Mouse (Mus musculus): Measurements from ENCODE around the gene Ccdc91. TPM values are rescaled to one million over a fixed set of nuclear protein-coding genes. Genes with fewer than 3 reads are reported as not detected.

Gene Ccdc91
- polyA plus RNA-seq, 1 experiment from 2014 or later: 27.0 TPM

DNA sequence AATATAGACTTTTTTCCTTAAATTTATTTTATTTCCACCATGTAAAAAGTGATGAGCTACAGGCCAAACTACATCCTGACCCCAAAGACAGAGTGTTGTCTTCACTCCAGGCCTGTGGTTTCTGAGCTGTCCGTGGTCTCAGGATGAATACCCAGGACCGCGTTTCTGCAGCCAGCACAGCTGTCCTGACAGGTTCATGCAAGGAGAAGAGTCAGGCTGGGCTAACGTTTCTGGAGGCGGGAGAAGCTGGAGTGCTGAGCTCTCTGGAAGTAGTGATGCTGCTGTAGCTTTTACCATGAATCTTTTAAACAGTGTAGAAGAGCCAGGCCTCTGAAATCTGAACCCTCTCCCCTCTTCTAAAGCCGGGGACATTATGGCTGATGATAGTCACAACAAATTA, 80.0 kb downstream of the Ccdc91 start:
- 49% methylated on average over 6 of the region's 6 CpGs for WGBS
- Histone ChIP-seq H3K9me3 (ENCODE audit: control insufficient read depth, low read length) (no peaks in the 10 kb centered on the region), H3K4me2 (ENCODE audit: low read depth, low read length) (no peak overlapping the region), H3K4me1 (replicated peaks; ENCODE audit: control insufficient read depth, insufficient read depth, low read length) (no peaks in the 10 kb centered on the region), H3K4me3 (ENCODE audit: low read length) (no peak overlapping the region), H3K36me3 (ENCODE audit: control insufficient read depth, insufficient read depth, low read length) (no peaks in the 10 kb centered on the region), H3K27me3 (ENCODE audit: control insufficient read depth, insufficient read depth, low read depth, low read length) (no peaks in the 10 kb centered on the region), H3K9ac (ENCODE audit: low read length) (no peak overlapping the region), H3K27ac (ENCODE audit: low read length) (no peak overlapping the region)
- no peak for ATAC-seq (ENCODE audit: low read depth)

- Histone ChIP-seq H3K4me1 (replicated peaks; ENCODE audit: control insufficient read depth, insufficient read depth, low read length) (no peaks in the 10 kb centered on the region), H3K27ac (ENCODE audit: low read length) (no peak overlapping the region), H3K9ac (ENCODE audit: low read length) (no peak overlapping the region), H3K4me2 (ENCODE audit: low read depth, low read length) (no peak overlapping the region), H3K36me3 (ENCODE audit: control insufficient read depth, insufficient read depth, low read length) (no peaks in the 10 kb centered on the region), H3K4me3 (ENCODE audit: low read length) (no peak overlapping the region), H3K9me3 (ENCODE audit: control insufficient read depth, low read length) (no peaks in the 10 kb centered on the region), H3K27me3 (ENCODE audit: control insufficient read depth, insufficient read depth, low read depth, low read length) (no peaks in the 10 kb centered on the region)
- WGBS: 77% methylated on average over 3 of the region's 3 CpGs
- ATAC-seq (ENCODE audit: low read depth): no peak
Observed at GRCm38 (mm10) chr6:147559316-147559715, 83.7 kb downstream of the Ccdc91 start.

DNA sequence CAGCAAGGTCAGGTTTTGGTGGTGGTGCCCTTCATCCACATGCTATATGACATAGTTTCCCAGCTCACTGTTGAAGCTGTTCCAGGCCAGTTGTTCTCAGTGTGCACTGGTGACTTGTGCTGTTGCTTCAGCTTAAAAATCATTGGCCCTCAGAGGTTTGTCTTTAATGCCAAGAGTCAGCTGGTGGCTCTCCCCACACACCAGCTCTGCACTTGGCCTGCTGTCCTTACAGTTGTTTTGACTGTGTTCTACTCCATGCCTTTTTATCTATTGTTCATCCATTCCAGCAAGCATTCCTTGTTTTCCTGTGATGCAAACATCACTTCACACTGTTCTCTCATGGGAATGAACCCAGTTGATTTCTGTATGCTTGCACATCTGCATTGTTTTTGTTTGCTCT, 84.8 kb downstream of the Ccdc91 start:
- Histone ChIP-seq H3K9ac (ENCODE audit: low read length) (no peak overlapping the region), H3K27me3 (ENCODE audit: control insufficient read depth, insufficient read depth, low read depth, low read length) (no peaks in the 10 kb centered on the region), H3K9me3 (ENCODE audit: control insufficient read depth, low read length) (no peaks in the 10 kb centered on the region), H3K4me3 (ENCODE audit: low read length) (no peak overlapping the region), H3K36me3 (ENCODE audit: control insufficient read depth, insufficient read depth, low read length) (no peaks in the 10 kb centered on the region), H3K4me1 (replicated peaks; ENCODE audit: control insufficient read depth, insufficient read depth, low read length) (no peaks in the 10 kb centered on the region), H3K27ac (ENCODE audit: low read length) (no peak overlapping the region), H3K4me2 (ENCODE audit: low read depth, low read length) (no peak overlapping the region)
- ATAC-seq (ENCODE audit: low read depth): no peak

DNA sequence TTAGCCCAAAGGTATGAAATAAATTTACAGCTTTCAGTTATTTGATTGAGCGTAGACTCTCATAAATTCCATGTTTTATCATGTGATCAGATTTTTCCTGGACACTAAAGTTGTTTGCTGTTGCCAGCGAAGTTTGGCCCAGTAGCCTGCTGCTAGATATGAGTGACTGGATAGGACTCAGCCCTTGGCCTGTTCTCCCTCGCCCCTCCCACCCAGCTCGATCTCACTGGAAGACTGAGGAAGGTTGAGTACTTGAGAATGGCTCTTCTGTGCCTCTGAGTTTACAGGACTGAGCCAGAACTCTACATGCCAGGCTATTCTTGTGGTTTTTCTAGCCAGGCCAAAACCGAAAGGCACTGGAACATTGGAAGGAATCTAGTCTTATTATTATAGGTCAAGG, 93.6 kb downstream of the Ccdc91 start:
- Histone ChIP-seq H3K9ac (ENCODE audit: low read length) (no peak overlapping the region), H3K4me1 (replicated peaks; ENCODE audit: control insufficient read depth, insufficient read depth, low read length) (no peaks in the 10 kb centered on the region), H3K27ac (ENCODE audit: low read length) (no peak overlapping the region), H3K4me3 (ENCODE audit: low read length) (no peak overlapping the region), H3K27me3 (ENCODE audit: control insufficient read depth, insufficient read depth, low read depth, low read length) (no peaks in the 10 kb centered on the region), H3K36me3 (ENCODE audit: control insufficient read depth, insufficient read depth, low read length) (no peaks in the 10 kb centered on the region), H3K4me2 (ENCODE audit: low read depth, low read length) (no peak overlapping the region), H3K9me3 (ENCODE audit: control insufficient read depth, low read length) (no peaks in the 10 kb centered on the region)
- 75% methylated on average over 5 of the region's 5 CpGs for WGBS
- ATAC-seq (ENCODE audit: low read depth): no peak

- no peak overlapping the region for H3K4me3 ChIP-seq (ENCODE audit: low read length)
- no peaks in the 10 kb centered on the region for H3K27me3 ChIP-seq (ENCODE audit: control insufficient read depth, insufficient read depth, low read depth, low read length)
- H3K9me3 ChIP-seq (ENCODE audit: control insufficient read depth, low read length): no peaks in the 10 kb centered on the region
- no peaks in the 10 kb centered on the region for H3K36me3 ChIP-seq (ENCODE audit: control insufficient read depth, insufficient read depth, low read length)
- peaks cover 8% of the 10 kb centered on the region for H3K4me1 ChIP-seq (replicated peaks; ENCODE audit: control insufficient read depth, insufficient read depth, low read length)
- WGBS: 61% methylated on average over 4 of the region's 4 CpGs
- ATAC-seq (ENCODE audit: low read depth): no peak
- H3K9ac ChIP-seq (ENCODE audit: low read length): no peak overlapping the region
- H3K27ac ChIP-seq (ENCODE audit: low read length): no peak overlapping the region
- no peak overlapping the region for H3K4me2 ChIP-seq (ENCODE audit: low read depth, low read length)
Observed at GRCm38 (mm10) chr6:147573137-147573536, 97.5 kb downstream of the Ccdc91 start.

DNA sequence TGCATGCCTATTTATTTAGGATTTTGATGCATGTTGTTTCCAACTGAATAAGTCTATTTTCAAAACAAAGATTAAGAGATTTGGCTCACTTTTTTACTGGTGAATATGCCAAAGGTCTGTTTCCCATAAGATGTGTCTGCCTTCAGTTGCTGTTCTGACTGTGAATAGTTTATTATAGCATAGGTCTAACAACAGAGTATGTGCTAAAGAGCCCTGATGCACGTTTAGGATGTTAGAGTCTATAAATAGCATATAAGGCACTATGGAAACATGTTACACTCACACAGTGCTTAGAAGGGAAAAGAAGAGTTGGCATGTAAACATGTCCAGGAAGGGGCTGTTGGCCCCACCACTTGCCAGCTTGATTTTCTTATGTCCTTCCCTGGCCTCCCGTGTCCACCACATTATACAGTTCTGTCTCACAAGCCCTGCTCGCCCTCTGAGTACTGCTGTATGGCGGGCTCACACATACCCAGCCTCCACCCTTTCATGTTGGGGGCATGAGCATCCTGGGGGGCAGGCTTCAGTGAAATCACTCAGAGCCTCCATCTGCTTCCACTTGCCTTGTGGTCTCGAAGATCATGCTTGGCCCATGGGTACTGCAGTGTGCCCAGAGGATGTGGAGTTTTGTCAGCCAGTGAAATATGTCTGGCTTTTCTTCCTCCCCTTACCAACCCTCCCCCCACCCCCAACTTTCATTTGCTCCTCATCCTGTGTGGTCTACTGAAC, 99.0 kb downstream of the Ccdc91 start:
- Histone ChIP-seq H3K27ac (ENCODE audit: low read length) (no peak overlapping the region), H3K27me3 (ENCODE audit: control insufficient read depth, insufficient read depth, low read depth, low read length) (no peaks in the 10 kb centered on the region), H3K9me3 (ENCODE audit: control insufficient read depth, low read length) (no peaks in the 10 kb centered on the region), H3K4me3 (ENCODE audit: low read length) (no peak overlapping the region), H3K4me2 (ENCODE audit: low read depth, low read length) (no peak overlapping the region), H3K4me1 (replicated peaks; ENCODE audit: control insufficient read depth, insufficient read depth, low read length) (peaks cover 8% of the 10 kb centered on the region), H3K36me3 (ENCODE audit: control insufficient read depth, insufficient read depth, low read length) (no peaks in the 10 kb centered on the region), H3K9ac (ENCODE audit: low read length) (no peak overlapping the region)
- 37% methylated on average over 5 of the region's 5 CpGs for WGBS
- ATAC-seq (ENCODE audit: low read depth): no peak

- Histone ChIP-seq H3K27ac (ENCODE audit: low read length) (no peak overlapping the region), H3K4me1 (replicated peaks; ENCODE audit: control insufficient read depth, insufficient read depth, low read length) (peaks cover 8% of the 10 kb centered on the region)
Observed at GRCm38 (mm10) chr6:147575183-147575784, 99.7 kb downstream of the Ccdc91 start.

GRCm38 (mm10) chr6:147587675-147588074, 112.0 kb downstream of the Ccdc91 start:
- Histone ChIP-seq H3K4me3 (ENCODE audit: low read length) (no peak overlapping the region), H3K9ac (ENCODE audit: low read length) (no peak overlapping the region), H3K4me2 (ENCODE audit: low read depth, low read length) (no peak overlapping the region), H3K36me3 (ENCODE audit: control insufficient read depth, insufficient read depth, low read length) (no peaks in the 10 kb centered on the region), H3K27ac (ENCODE audit: low read length) (no peak overlapping the region), H3K9me3 (ENCODE audit: control insufficient read depth, low read length) (no peaks in the 10 kb centered on the region), H3K27me3 (ENCODE audit: control insufficient read depth, insufficient read depth, low read depth, low read length) (no peaks in the 10 kb centered on the region), H3K4me1 (replicated peaks; ENCODE audit: control insufficient read depth, insufficient read depth, low read length) (no peaks in the 10 kb centered on the region)
- no peak for ATAC-seq (ENCODE audit: low read depth)
- WGBS: 79% methylated on average over 3 of the region's 3 CpGs

More at GRCm38 (mm10) chr6:147575183-147575784, 99.7 kb downstream of the Ccdc91 start:
- no peaks in the 10 kb centered on the region for H3K9me3 ChIP-seq (ENCODE audit: control insufficient read depth, low read length)
- no peak overlapping the region for H3K4me3 ChIP-seq (ENCODE audit: low read length)
- H3K36me3 ChIP-seq (ENCODE audit: control insufficient read depth, insufficient read depth, low read length): no peaks in the 10 kb centered on the region
- no peak overlapping the region for H3K9ac ChIP-seq (ENCODE audit: low read length)
- no peak for ATAC-seq (ENCODE audit: low read depth)
- WGBS: 33% methylated on average over 11 of the region's 11 CpGs
- H3K4me2 ChIP-seq (ENCODE audit: low read depth, low read length): no peak overlapping the region
- no peaks in the 10 kb centered on the region for H3K27me3 ChIP-seq (ENCODE audit: control insufficient read depth, insufficient read depth, low read depth, low read length)

DNA sequence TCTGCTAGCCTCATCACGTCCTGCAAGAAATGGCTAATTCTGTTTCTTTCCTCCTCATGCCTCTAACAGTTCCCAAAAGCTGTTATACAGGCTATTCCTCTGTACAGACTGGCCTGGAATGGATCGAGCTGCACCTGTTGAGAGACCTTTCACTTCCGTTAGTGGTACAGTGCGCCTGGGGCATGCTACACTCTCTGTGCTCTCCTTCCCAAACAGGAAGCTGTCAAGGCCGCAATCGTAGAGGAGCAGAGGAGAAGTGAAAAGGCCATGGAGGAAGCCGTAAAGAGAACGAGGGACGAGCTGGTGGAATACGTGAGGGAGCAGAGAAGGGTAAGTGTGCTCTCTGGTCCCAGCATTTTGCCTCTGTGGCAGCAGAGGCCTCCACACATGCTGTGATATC, 131.0 kb downstream of the Ccdc91 start:
- ATAC-seq (ENCODE audit: low read depth): no peak
- Histone ChIP-seq H3K4me1 (replicated peaks; ENCODE audit: control insufficient read depth, insufficient read depth, low read length) (no peaks in the 10 kb centered on the region), H3K4me2 (ENCODE audit: low read depth, low read length) (no peak overlapping the region), H3K27me3 (ENCODE audit: control insufficient read depth, insufficient read depth, low read depth, low read length) (no peaks in the 10 kb centered on the region), H3K4me3 (ENCODE audit: low read length) (no peak overlapping the region), H3K27ac (ENCODE audit: low read length) (no peak overlapping the region), H3K36me3 (ENCODE audit: control insufficient read depth, insufficient read depth, low read length) (no peaks in the 10 kb centered on the region), H3K9me3 (ENCODE audit: control insufficient read depth, low read length) (no peaks in the 10 kb centered on the region), H3K9ac (ENCODE audit: low read length) (no peak overlapping the region)
- 64% methylated on average over 10 of the region's 10 CpGs for WGBS
